Mouse (Mus musculus) adrenal gland, postnatal 4 days (tissue): ENCODE data around the gene Dgka. TPM values are rescaled to one million over a fixed set of nuclear protein-coding genes. Genes with fewer than 3 reads are reported as not detected.
"Not testable (repeated sequence)": the region's sequence is repeated elsewhere in the genome, so short reads cannot be mapped to it uniquely, and the experiment has no call there.

ENCODE experiments used
- DNase-seq, 2 experiments: peaks; one replicate each; pipeline ENCODE4 v3.0.0; 2021 to 2022; ENCODE audit warnings: low spot score in 2 of 2, mixed read lengths in 2 of 2
- total RNA-seq, 2 experiments: library from RNA; stranded (reverse); gene quantifications; 2 replicates each; pipeline ENCODE4 v1.2.3; 2021

Gene Dgka
- total RNA-seq, 2 experiments from 2014 or later, result 10.9 to 11.8 TPM

DNA sequence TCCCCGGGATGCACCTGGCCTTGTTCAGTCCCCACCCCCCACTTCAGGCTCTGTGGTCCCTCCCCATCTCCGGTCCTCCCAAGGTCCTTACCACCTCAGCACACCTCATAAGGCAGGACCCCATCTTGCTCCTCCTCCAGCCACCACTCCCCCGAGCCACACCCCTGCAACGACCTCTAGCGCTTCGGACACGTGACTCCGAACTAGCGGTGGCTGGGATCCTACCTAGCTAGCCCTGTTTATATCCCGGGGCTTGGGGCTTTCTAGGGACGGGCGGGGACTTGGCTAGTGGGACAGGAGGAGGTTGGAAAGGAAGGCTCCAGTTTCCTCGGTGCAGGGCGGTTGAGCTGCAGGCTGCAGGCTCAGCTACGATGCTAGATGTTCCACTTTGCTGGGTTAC is 7.2 kb downstream of the Dgka start:
- DNase-seq, result no peak

DNA sequence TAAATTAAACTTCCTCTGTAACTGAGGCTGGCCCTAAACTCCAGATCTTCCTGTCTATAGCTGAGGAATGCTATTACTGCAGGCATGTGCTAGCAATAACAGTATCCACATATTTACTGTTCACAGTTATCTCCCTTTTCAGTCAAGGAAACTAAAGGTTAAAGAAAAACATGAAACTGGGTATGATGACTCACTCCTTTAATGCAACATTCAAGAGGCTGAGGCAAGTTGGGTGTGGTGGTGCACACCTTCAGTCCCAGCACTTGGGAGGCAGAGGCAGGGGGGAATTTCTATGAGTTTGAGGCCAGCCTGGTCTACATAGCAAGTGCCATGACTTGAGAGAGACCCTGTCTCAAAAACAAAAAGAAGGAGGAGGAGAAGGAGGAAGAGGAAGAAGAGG is 12.7 kb downstream of the Dgka start:
- DNase-seq, result no peak

DNA sequence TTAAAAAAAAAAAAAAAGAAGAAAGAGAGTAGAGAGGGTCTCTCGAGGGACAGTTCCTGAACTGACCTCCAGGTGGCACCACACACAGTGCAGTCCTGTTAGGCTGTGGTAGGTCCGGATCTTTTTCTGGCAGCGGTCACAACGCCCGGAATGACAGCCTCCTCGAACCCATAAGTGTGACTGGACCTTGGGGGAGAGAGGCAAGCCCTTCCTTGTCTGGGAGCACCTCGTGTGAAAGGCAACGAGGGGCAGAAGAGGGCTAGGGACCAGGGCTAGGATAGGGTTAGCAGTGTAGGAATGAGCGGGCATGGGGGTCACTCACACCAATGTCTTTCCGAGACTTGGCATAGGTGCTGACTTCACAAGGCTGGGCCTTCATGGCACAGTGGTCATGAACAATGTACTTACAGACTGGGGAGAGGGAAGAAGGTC is 13.6 kb downstream of the Dgka start:
- peak in 1 of 2 experiments; percentile 61 for DNase-seq

DNA sequence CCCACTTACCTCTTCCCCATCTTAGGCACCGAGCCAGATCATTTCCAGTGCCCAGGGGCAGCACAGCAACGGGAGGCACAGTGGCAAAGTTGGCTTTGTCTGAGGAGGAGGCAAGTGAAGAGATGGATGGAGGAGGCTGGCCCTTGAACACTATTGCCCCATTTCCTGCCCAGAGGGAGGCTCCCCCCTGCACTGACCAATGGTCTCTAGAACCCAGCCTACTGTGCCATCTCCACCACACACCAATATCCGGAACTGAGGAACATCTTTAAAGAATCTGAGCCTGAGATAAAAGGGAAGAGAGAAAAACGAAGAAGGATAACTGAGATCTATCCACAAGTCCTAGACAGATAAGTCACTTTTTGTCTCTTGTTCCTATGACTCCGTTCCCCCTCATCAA is 16.6 kb downstream of the Dgka start:
- no peak for DNase-seq

DNA sequence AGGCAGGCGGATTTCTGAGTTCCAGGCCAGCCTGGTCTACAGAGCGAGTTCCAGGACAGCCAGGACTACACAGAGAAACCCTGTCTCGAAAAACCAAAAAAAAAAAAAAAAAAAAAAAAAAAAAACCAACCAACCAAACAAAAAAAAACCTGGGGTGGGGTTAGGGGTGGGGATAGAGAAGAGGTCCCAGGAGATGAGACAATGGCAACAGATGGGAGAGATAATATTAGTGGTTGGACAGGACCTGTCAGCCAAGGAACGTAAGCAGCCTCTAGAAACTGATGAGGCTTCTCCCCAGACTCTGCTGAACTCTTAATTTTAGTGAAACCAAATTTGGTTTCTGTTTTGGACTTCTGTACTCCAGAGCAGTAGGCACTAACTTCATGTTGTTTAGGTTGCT is 19.2 kb downstream of the Dgka start:
- DNase-seq, result not testable (repeated sequence)

DNA sequence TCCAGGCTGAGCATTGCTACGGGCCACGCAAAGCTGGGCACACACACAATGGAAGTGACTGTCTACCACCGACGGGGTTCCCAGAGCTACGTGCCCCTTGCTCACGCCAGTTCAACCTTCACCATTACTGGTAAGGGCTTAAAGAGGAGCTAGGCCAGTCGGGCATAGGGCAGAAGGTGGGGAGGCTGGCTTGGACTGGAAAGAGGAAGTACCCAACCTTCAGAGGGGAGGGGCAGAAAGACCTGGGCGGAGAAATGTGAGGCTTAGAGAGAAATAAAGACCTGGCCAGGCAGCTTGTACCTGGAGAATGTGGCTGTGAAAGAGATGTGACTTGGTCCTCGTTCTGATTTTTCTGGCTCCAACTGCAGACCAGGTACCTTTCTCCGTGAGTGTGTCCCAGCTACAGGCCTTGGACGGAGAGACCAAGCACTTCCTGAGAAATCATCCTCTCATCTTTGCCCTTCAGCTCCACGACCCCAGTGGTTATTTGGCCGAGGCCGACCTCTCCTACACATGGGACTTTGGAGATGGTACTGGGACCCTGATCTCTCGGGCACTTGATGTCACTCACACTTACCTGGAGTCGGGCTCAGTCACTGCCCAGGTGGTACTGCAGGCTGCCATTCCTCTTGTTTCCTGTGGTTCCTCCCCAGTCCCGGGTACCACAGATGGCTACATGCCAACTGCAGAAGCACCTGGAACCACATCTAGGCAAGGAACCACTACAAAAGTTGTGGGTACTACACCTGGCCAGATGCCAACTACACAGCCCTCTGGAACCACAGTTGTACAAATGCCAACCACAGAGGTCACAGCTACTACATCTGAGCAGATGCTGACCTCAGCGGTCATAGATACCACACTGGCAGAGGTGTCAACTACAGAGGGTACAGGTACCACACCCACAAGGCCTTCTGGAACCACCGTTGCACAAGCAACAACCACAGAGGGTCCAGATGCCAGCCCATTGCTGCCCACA is 28.8 kb downstream of the Dgka start:
- no peak for DNase-seq

DNA sequence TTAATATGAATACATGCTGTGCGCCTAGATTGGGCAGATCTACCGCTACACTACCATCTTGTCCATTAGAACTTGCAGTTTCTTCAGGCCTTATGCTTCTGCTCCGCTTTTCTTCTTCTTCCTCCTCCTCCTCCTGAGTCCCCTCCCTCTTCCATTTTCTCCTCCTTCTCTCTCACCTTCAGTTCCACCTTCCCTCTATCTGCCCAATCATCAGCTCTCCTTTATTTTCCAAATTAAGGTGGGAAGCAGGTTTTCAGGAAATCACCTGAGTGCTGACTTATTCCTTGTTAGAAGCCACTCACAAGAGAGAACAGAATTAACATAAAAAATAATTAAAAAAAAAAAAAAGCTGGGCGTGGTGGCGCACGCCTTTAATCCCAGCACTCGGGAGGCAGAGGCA is 33.3 kb downstream of the Dgka start:
- DNase-seq, result not testable (repeated sequence)

DNA sequence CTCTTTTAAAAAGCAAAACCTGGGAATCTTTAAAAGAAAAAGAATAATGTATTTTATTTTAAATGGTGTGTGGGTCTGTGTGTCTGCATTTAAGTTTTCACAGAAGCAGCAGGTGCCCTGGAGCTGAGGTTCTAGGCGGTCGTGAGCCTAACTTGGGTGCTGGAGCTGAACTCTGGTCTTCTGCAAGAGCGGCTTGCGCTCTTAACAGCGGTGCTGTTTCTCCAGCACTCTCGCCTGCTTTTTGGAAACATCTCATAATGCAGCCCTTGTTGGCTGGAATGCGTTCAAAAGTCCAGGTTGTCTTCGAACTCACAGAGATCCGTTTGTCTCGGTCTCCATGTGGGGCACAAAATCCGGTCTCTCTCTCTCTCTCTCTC is 39.4 kb downstream of the Dgka start:
- DNase-seq, result no peak

DNA sequence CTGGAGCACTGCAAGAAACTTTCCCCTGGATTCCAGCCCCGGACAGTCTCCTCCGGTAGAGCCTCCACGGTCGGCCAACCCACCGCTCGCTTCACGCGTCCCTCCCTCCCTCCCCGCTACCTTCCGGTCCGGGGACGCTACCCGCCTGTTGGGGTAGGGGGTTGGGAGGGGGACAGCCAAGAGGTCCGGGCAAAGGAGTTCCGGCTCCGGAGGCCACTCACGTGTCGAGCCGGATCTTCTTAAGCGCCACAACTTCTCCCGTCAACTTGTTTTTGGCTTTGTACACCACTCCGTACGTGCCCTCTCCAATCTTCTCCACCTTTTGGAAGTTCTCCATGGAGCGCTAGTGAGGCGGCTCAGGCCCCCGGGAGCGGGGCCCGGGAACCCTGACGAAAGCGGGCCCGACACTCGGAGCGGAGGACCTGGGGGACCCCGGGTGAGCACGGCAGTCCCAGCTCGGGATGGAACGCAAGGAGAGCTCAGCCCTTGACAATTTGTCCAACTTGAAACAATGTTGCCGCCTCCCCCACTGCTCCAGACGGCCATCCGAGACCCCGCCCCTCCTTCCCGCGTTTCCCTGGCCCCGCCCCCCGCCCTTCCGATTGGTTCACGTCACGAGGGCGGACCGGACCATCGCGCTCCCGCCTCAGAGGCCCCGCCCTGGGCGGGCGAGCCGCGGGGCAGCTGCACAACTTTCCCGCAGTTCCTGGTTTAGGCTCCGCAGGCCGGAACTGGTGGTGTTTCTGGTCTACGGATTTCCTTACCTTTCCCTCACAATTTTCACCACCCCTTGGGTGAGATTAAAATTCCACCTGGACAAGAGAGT is 40.0 kb downstream of the Dgka start, which contains the start of gene Cdk2:
Cdk2 (minus strand) TSS at position 541 of the 826 bp plus-strand sequence.
- peak; percentile 81 to 83 for DNase-seq

DNA sequence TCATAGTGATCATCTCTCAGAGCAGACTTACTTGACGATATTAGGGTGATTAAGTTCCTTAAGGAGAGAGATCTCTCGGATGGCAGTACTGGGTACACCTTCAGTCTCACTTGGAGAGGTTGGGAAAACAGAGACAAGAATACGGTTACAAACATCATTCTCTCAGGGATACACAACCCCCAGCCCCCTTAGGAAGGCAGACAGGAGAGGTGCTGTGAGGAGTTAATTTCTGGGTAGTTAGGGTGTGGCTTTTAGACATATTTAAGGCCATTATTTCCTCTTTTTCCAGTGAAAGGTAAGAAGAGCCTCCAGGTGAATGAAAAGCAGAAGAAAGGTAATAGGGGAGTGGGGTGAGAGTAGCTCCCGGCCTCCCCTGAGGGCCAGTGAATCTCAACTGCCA is 40.8 kb downstream of the Dgka start, which contains the start of gene Pmel:
Pmel (plus strand) TSS at position 301 of the 400 bp plus-strand sequence.
- DNase-seq, result no peak

DNA sequence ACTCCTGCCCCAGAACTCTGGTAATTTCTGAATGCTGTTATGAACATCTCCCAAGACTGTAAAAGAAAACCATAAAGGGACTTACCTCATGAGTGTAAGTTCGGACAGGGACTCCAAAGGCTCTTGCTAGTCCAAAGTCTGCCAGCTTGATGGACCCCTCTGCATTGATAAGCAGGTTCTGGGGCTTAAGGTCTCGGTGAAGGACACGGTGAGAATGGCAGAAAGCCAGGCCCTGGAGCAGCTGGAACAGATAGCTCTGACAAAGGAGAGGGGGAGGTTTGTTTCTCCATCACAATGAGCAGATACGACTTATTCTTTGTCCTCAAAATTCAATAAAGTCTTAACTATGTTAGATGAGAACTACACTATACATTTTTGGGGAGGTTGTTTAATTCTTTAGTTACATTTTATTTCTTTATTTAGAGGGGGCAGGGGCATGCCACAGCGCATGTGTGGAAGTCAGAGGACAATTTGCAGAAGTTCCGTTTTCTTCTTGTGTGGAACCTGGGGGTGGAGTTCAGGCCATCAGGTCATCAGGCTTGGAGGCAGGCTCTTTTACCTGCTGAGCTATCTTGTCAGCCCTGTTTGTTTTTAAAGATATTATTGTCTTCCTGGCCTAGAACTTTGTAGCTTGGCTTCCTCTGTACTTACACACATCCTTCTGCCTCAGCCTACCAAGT is 42.2 kb downstream of the Dgka start:
- DNase-seq, result no peak

DNA sequence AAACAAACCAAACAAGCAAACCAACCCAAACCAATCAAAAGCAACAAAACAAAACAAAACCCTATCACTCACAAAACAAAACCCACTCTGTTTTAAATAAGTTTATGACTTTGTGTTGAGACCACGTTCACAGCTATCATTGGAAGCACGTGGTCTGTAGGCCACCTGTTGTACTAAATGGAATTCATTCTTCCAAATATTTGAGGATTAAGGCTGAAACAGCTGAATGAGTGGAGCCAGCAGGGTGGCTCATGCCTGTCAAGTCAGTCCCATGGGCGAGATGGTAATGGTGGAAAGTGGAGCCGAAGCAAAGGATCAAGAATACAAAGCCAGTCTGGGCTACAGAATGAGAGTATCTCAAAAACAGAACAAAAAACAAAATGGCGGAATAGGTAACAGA is 43.9 kb downstream of the Dgka start:
- no peak for DNase-seq

DNA sequence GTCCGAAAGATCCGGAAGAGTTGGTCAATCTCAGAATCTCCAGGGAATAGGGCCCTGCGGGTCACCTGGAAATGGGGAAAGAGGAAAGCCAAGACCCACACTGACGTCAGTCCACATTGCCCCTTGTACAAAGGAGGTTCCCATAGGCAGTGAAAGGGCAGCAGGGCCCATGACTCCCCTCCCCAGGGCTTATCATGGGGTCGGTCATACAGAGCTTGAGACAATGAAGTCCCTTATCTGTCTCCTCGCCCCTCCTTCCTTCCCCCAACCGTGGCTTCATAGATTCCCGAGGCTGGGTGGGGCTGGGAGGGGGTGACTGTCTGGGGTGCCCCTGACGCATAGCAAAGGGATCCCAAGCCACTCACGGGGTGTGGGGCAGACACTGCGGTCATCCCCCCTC is 45.0 kb downstream of the Dgka start:
- no peak for DNase-seq

DNA sequence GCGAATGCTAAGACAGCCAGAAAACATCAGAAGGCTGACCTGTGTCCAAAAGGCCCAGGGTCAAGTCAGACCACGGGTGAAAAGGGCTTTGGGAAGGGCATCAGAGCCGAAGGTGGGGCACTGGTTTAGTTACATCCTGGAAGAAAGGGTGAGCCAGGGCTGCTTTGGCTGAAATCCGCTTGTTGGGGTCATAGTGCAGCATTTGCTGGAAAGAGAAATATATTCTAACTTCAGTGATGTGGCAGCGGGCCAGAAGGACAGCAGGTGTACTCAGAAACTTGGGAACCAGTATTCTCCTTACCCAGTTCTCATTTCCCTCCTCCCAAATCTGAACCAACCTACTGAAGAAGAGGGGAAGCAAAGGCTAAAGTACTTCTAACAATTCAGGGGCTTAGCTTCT is 45.6 kb downstream of the Dgka start:
- DNase-seq, result no peak

DNA sequence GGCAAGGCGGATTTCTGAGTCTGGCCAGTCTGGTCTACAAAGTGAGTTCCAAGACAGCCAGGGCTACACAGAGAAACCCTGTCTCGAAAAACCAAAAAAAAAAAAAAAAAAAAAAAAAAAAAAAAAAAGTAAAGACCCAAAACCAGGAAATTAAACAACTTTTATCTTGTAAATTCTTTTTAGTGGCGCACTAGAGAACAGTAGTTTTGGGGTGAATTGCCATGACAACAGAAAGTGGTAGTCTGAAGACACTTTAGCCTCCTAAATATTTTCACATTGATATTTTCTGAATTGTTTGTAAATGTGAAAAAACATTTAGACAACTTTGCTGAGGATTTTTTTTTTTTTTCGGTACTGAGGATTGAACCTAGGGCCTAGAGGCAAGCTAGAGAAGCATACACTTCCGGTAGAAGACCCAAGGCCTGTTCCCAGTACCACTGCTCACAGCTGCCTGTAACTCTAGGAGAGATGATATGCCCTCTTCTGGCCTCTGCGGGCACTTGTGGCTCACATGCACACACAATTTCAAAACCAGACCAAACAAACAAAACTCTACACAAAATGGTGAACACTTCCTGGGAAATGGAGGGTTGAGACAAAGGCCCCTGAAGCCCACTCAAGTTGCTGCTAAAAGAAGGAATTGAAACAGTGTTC is 47.5 kb downstream of the Dgka start:
- DNase-seq, result no peak

DNA sequence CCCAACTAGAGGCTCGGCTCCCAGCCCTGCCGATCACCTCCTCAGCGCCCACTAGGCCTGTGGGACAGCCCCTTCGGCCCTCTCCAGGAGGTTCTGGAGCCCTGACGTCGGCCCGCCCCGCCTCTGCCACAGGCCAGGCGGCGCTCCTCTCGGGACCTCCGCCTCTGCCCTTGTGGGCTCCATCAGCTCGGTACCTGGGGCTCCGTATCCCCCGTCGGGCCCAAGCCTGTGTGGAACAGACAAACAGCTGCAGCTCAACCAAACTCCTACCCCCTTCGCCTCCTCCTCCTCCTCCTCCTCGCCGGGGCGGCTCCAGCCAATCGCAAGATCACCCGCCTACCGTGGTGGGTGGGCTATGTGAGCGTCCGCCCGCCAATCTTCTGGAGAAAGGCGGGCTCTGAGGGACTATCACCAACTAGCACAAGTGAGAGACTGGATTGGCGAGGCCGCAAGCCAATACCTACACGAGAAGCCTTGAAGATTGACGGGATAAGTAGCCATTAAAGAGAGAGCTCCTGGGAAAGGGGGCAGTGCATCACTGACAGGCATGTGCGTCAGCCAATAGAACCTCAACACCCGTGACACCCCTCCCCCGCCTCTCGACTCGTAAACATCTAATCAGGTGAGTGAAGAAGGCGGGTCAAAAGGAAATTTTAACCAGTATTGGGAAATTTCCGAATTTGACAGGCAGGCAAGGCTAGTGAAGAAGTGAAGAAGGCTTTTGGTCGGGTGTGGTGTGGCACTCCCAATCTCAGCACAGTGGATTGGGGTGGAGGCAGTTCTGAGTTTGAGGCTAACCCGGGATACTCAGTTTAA is 48.5 kb downstream of the Dgka start, which contains the start of gene Rab5b:
Rab5b (minus strand) TSS at position 273 of the 816 bp plus-strand sequence.
- peak; percentile 85 to 91 for DNase-seq

DNA sequence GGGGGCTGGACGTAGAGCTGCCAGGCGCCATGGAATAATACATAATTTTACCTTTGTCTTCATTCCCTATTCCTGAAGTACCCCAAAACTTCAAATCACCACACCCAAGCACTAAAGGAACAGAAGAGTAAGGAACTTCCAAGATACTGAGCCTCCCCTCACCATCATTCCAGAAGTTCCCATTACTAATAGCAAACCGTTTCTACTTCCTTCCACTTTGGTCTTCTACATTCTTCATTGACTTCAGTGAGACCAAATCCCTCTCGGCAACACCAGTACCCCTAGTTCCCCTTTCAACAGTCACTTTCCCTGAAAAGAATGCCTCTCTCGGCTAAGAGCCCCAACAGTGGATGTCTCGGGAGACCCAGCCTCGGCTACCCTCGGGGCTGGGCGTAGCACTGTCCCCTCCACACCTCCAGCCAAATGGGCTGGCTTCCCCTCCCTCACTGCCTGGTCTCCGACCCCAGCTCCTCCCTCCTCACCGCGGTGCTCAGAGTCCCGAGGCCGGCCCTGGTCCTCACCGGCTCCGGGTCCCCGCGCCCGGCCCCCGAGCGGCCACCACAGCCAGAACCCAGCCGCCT is 49.2 kb downstream of the Dgka start:
- no peak for DNase-seq

DNA sequence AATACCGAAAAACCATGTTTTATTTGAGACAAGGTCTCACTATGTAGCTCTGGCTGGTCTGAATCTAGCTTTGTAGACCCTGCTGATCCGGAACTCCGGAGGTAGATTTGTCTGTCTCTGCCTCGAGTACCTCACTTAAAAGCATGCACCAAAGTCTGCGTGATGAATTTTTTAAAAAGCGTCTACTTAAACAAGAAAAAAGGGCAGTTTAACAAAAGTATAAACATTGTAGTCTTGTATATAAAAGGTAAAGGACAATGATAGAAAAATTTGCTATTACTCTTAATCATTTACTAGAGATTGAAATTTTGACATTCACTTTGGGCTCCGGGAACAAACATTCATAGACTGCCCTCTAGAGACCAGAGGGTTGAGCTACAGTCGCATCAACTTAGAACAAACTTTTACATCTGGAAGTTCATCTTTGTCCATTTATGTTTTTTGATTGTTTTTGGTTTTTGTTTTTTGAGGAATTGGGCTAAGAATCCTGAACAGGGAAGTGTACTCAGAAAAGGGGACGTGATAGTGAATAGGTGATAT is 70.1 kb downstream of the Dgka start:
- DNase-seq, result no peak
